Mouse (Mus musculus) heart, adult 18-20 months (tissue): ENCODE measurements around the gene Cd209c. TPM values are rescaled to one million over a fixed set of nuclear protein-coding genes. Genes with fewer than 3 reads are reported as not detected.
A peak's percentile ranks its signal among the peaks of the same experiment; 100 is the strongest.

ENCODE experiments used
- DNase-seq, 2 experiments: peaks; one replicate each; pipeline ENCODE4 v3.0.0; 2021 to 2022; ENCODE audit warnings: mixed read lengths in 1 of 2
- long read RNA-seq, 2 experiments: library from polyadenylated mRNA; stranded (forward); transcript quantifications; one replicate each; pipeline ENCODE4 v2.0.0; 2021
- total RNA-seq, 2 experiments: library from RNA; stranded (reverse); gene quantifications; 2 replicates each; pipeline ENCODE4 v1.2.3; 2021

The Cd209c gene
- under 1 TPM in 1 of 2 experiments, not detected in 1; 0.59 TPM for total RNA-seq
- long read RNA-seq, experiment 1, result 0 reads
- long read RNA-seq, experiment 2, result 0 reads

- no peak for DNase-seq
These were observed at the start of gene Cd209c for GRCm38 (mm10) chr8:3954646-3955045. TSS of gene Cd209c (minus strand) at chr8:3954746.

DNA sequence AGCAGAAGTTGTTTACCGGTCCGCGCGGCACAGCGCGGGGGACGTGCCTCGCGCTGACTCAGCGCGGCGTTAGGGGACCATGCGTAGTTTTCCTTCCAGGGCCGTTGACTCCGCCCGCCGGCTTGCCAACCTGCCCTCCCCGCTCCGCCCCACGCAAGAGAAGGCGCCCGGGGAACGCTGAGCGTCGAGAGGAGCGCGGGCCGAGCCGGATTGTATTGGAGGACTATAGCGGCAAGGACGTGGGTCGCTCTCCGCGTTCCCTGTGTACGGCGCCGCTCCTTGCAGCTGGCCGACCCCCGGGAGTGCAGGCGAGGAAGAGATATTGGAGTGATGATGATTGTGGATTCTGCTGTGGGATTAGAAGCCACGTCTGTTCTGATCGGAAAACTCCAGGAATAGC lies 39.7 kb upstream of the Cd209c start:
- DNase-seq, result no peak

DNA sequence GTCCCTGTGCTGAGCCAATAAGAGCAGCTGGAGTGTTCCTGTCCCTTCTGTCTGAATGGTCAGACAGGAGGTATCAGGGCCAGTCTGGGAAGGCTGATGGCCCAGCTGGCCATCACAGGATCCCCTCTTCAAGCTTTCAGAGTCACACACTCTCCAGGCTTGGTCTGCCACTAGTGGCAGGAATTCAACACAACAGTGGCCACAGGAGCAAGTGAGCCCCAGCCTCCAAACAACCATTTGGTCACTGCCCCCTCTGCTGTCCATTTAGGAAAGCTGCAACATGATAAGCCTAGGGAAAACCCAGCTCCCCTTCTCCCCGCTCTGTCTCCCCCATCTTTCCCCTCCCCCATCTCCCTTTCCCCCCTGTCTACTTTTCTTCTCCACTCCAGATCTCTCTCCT lies 1.5 kb upstream of the Cd209c start:
- DNase-seq, result peak; percentile 39 to 52

GRCm38 (mm10) chr8:3940023-3940422 lies 14.5 kb downstream of the Cd209c start:
- no peak for DNase-seq

- DNase-seq, result no peak
These were observed 27.8 kb downstream of the Cd209c start, which contains the start of gene Cd209b for GRCm38 (mm10) chr8:3926744-3927143. TSS of gene Cd209b (minus strand) at chr8:3926844.

Other genes with a start within 250 kb of the Cd209c start
- gene Clec4g, start 234.1 kb downstream of the Cd209c start, total RNA-seq, result 1 to 10 TPM in 1 of 2 experiments, under 1 TPM in 1; 0.47 to 1.0 TPM
- under 1 TPM; 0.82 to 0.87 TPM for gene Cd209a, start 205.8 kb downstream of the Cd209c start, total RNA-seq
- gene Cd209e, start 100.4 kb downstream of the Cd209c start, total RNA-seq, result not detected
- 1 to 10 TPM; 1.5 TPM for gene Cd209d, start 76.2 kb downstream of the Cd209c start, total RNA-seq
- 10 to 100 TPM in 1 of 2 experiments, 1 to 10 TPM in 1; 1.9 to 18.2 TPM for gene Cd209b, start 27.9 kb downstream of the Cd209c start, total RNA-seq
- gene Cd209f, start 151.1 kb upstream of the Cd209c start, total RNA-seq, result 1 to 10 TPM in 1 of 2 experiments, under 1 TPM in 1; 0.95 to 1.4 TPM
- gene Cd209g, start 179.4 kb upstream of the Cd209c start, total RNA-seq, result under 1 TPM; 0.37 to 0.64 TPM
- gene Evi5l, start 211.8 kb upstream of the Cd209c start, total RNA-seq, result 10 to 100 TPM; 24.1 to 26.3 TPM